Mouse (Mus musculus): ENCODE measurements around the gene Lrba.
A peak's percentile ranks its signal among the peaks of the same experiment; 100 is the strongest.

The Lrba gene

DNA sequence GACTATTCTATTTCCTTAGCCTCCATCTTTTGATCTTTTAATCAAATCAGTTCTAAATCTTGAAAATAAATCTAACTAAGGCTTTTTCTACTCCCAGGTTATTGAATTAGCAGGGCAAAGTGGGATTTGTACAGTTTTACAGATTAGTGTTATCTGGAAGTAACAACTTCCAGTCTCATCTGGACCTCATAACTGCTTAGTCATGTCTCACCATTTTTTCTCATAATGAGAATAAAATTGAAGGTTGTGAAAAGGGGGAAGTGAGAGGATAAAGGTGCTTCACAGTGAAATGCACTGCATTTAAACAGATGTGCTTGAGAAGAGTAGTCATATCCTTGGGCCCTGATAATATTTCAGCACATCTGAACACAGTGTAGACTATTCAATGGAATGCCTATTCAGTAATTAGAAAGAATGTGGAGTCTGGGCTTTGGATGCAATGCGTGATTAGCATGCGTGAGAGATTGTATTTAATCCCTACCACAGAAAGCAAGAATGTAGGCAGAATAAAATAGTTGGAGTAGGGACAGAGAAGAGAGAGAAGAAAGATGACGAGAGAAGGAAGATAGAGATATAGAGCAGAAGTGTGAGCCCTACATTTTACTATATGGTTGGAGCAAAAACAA is 298.5 kb downstream of the Lrba start:
- no peak for DNase-seq

DNA sequence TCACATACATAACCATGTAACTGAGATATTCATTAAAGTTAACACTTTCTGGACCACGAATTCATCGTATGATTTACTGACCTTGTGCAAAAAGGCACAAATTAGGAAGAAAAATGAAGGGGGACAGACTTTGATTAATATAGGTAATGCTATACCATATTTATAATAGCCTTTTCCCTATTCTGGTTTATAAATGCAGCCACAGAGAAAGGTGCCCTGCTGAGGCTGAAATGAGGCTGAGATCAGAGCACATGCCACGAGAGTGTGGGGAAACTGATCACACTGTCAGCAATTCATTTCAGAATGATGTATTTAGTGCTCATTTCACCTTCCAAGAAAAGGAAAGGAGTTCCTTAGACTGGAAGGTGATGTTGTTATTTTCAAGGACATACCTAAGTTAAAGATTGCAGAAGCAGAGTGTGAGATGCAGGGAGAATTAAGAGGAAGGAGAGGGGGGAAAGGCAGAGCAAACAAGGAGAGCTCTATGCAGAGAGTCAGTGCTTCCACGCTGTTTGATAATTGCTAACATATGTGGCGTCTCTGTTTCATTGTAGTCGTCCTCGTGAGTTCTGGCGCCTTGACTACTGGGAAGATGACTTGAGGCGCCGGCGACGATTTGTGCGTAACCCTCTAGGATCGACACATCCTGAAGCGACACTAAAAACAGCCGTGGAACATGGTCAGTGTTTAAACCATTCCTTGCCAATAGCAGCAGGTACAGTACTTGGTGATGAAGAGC is 307.2 kb downstream of the Lrba start:
- DNase-seq: no peak

- DNase-seq: no peak
These were observed 312.3 kb downstream of the Lrba start for GRCm38 (mm10) chr3:86536751-86537150.

- no peak for DNase-seq
These were observed 314.4 kb downstream of the Lrba start for GRCm38 (mm10) chr3:86538645-86539554.

DNA sequence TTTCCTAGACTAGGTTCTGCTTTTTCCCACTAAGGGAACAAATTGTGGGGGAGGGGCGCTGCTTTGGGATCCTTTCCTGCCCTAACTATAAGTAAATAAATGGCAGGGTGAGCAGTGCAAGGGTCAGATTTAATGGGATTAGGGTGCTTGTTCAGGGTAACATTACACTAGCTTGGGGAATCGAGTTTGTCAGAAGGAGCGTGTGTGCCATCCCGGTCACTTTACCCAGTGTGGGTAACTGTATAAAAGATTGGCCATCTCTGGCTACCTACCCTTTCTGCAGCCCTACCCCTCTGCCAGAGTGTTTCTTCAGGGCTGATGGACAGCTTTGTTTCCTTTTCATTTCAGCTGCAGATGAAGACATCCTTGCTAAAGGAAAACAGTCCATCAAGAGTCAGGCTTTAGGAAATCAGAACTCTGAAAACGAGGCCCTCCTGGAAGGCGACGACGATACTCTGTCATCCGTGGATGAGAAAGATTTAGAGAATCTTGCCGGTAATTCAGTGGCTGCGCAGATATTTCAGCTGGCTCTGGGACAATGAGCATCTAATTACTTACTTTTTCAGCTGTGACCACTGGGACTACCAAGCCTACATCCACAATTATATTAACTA is 315.2 kb downstream of the Lrba start:
- no peak for DNase-seq

DNA sequence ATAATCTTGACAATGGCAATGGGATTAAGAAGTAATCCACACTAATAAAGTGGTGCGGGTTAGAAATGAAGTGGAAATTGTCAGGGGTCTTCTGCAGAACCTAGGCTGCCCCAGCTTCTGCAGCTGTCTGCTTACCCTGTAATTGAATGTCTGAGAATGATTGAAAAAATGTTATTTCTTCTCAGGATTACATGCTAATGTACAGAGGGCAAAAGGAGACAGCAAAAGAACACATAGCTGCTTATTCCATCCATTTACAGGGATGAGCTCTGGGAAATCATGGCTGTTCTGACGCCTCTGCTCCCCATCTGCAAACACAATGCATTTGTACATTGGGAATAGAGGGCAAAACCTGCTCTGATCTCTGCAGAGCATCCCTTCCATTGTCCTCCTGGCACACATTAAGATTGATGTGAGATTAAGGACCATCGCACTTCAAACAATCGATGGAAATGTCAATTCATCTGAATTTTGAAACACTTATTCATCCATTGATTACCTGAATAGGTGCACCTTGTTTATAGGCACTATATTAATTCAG is 316.7 kb downstream of the Lrba start:
- DNase-seq: no peak

DNA sequence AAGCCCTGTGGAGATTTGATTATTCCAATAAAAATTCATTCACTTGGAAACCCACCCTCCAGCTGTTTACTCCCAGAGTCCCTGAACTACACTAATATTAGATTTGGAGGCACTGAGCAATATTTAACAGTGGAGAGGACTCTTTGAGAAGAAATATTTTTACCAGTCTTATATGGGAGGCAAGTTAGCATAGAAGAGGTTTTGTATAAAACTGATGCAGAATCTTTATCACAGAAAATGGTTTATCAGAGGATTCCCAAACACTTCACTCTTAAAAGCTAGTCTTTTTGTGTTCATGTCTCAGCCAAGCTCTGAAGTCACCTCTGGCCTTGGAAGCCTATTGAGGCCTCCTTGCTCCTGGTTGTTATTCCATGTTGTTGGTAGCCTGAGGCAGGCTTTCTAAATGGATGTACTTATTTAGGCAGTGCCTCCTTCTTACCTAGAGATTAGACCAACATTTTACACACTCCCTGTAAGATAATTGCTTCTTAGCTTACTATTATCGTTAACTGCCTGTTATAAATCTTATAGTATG is 317.4 kb downstream of the Lrba start:
- DNase-seq: no peak

GRCm38 (mm10) chr3:86544785-86545184 is 320.3 kb downstream of the Lrba start:
- no peak for DNase-seq

DNA sequence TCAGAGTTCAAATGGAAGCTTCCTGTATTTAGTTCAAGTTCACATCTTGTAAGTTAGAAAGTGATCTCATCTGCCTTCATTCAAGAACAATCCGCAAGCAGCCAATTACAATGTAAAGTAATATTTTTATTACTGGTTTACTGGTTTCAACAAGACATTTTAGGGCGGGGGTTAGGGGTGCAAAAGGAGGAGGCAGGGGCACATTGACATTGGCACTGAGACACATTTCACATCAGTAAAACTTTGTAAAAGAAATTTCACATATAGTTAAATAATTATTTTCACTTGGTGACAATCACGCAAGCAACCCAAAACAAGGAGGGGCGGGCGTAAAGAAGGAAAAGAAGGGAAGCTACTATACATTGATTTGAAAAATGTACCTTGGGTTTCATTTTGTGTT is 321.5 kb downstream of the Lrba start:
- no peak for DNase-seq

- DNase-seq: peak; percentile 53
These were observed 322.2 kb downstream of the Lrba start for GRCm38 (mm10) chr3:86546471-86547250.

DNA sequence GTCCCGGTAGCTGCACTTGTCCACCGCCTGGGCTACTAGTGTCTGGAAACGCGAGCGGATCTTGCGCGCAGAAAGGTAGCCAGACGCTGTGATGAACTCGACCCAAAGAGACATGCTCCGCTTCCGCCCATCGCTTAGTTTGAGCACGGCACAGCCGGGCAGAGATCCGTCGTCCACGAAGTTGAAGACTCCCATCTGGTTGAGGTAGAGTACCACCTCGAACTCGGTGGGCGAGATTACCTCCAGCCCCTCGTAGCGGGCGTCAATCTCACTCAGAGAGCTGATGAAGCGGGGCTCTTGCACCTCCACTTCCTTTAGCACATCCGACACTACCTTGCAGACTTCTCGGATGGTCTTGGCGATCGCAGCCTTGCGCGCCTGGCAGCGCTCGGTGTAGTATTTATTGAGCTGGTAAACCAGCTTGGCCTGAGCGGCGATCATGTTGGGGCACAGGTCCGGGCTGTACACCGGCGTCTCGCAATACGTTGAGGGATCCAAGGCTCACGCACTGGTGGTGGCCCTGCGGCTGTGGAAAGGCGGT is 322.8 kb downstream of the Lrba start:
- peak; percentile 20 for DNase-seq

GRCm38 (mm10) chr3:86548091-86549015 is 323.9 kb downstream of the Lrba start, which contains the start of gene Mab21l2:
TSS of gene Mab21l2 (minus strand) at chr3:86548629.
- DNase-seq: no peak

- DNase-seq: no peak
These were observed 326.0 kb downstream of the Lrba start for GRCm38 (mm10) chr3:86550301-86551010.

DNA sequence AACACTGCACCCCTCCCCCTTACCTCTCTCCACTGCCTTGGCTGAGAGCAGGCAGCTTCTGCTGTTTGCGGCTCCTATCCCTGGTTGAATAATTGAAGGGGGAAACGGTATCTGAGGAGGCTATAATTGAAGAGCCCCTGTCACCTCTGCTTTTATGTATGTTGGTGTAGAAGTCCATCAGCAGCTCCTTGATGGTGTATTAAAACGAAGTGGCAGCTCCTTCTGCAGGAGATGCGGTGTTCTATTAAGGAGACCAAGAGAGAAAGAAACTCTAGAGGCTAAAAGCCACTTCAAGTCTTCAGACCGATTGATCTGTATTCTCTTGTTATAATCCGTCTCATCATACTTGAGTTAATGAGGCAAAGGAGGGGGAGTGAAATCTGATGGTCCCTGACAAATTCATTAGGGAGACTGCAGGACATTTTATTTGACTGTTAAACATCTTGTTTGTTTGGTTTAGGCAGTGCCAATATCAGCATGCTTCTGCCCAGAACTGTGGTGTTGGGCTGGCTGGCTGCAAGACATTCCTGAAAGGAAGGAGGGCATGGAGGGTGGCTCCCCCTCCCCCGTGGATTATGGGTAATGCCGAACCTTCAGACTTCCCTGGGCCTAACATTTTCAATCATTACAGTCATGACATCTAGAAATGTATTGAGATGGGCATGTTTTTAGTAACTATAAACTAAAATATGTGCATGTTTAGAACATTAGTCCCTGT is 326.7 kb downstream of the Lrba start:
- DNase-seq: no peak

DNA sequence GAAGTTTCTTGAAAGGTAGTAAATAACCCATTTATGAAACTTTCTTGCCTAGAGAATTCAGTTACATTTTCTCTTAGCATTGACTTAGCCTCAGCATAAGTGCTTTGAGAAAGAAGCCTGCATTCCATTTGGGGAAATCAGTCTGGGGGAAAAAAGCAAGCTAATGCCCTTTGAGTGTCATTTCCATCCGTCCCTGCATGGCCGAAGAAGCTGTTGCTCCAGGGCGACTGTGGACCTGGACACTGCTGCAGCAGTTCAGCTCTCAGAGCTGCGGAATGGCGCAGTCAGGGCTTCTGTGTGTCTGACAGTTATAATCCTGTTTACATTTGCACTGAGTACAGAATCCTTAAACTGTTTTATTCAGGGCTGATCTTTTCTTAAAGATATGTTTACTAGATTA is 327.7 kb downstream of the Lrba start:
- no peak for DNase-seq

- DNase-seq: no peak
These were observed 334.5 kb downstream of the Lrba start for GRCm38 (mm10) chr3:86558976-86559375.

DNA sequence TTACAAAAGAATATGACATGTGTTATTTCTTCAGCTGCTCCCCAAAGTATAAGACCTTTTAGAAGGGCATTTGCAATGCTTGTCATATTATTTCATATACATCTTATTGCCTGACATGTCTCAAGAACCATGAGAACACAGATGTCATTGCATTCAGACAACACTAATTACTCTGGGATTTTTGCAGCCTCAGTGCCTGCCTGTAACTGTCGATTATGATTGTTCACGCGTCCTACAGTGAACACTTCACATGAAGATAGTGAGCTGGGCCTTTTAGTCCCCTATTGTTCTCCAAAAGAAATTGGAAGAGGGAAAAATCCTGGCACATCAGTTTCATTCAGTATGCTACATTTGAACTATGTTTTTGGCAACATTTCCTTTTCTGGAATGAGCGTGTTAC is 335.2 kb downstream of the Lrba start:
- no peak for DNase-seq

GRCm38 (mm10) chr3:86560281-86561022 is 336.0 kb downstream of the Lrba start:
- DNase-seq: no peak
